Mouse (Mus musculus) fibroblast of lung, adult 2 months (primary cell): ENCODE data around the gene P2rx2.

Source experiments
- DNase-seq: peaks from one replicate; pipeline ENCODE4 v3.0.0-alpha.2; 2011; ENCODE audit warnings: low read depth

The P2rx2 gene

DNA sequence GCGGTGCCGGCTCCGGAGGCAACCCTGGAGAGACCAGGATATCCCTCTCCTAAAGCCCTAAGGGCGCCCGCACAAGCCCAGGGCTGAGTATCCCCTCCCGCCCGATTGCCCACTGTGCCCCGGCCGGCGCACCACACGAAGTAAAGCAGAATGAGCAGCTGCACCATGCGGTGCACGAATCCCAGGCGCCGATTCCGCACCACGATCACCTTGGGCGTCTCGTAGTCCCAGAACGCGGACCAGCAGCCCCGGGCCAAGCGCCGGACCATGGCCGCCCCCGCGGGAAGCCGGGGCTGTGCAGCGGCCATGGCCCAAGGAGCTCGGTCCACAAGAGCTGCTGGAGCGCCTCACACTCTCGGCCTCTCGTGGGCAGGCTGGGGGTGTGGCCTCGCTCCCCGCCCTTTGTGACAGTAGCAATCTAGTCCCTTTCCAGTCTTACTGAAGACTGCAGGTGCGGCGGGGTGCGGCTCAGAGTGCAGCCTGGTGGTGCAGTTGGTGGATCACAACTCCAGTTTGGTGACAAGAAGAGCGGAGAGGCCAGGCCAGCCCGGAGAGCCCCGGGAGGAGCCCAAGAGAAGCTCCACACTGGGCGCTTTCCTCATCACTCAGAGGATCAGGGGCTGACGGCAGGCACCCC, at the start of gene P2rx2:
TSS of gene P2rx2 (minus strand) at position 565 of the 637 bp plus-strand sequence.
- no peak for DNase-seq

DNA sequence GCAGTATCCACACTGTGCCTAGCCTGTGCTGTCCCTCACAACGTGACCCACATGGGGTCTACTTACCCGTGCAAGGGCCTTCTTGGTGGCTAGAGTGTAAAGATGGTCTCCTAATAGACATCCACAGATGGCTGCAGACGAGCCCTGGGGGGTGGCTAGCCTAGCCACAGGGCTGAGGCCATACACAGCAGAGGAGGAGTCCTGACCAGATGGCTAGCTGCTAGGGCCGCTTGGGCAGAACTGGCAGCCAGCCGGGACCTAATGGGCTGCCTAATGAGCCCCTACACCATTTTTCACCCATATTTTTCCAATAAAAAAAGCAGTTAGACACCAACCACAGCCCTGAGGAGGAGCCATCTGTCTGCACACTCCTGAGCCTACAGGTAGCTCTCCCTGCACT, 49.7 kb upstream of the P2rx2 start:
- DNase-seq = no peak

DNA sequence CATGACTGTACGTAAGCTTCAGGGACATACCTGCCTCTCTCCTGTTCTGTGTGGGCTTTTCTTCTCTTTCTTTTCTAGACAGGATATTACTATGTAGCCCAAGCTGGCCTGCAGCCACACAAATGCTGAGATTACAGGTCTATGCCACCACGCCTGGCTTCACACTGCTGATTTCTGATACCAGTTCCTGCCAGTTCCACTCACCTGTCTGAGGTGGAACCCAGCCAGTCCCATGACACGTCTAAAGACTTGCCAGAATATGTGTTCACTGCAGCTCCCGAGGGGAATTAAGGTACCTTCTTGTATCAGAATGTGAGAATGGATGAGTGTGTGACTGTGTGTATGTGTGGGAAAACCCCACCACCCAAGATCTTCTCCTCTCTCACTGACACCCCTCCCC, 47.6 kb upstream of the P2rx2 start:
- no peak for DNase-seq

DNA sequence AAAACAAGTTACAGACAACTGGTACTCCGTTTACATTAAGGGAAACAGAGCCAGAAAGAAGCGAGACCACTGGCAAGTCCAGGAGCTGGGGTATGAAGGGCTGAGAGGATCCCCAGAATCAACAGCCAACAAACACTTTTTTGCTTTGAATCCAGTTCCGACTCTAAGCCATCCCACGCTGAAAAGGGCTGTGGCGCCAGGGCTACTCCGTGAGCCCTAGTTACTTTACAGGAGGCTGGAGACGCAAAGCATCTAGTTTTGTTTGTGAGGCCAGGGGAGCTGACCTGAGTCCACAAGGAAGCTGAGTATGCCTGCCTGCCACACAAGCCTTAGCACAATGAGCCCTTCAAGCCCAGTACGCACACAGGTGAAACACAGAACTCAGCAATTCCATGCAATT, 44.3 kb upstream of the P2rx2 start:
- DNase-seq = no peak

DNA sequence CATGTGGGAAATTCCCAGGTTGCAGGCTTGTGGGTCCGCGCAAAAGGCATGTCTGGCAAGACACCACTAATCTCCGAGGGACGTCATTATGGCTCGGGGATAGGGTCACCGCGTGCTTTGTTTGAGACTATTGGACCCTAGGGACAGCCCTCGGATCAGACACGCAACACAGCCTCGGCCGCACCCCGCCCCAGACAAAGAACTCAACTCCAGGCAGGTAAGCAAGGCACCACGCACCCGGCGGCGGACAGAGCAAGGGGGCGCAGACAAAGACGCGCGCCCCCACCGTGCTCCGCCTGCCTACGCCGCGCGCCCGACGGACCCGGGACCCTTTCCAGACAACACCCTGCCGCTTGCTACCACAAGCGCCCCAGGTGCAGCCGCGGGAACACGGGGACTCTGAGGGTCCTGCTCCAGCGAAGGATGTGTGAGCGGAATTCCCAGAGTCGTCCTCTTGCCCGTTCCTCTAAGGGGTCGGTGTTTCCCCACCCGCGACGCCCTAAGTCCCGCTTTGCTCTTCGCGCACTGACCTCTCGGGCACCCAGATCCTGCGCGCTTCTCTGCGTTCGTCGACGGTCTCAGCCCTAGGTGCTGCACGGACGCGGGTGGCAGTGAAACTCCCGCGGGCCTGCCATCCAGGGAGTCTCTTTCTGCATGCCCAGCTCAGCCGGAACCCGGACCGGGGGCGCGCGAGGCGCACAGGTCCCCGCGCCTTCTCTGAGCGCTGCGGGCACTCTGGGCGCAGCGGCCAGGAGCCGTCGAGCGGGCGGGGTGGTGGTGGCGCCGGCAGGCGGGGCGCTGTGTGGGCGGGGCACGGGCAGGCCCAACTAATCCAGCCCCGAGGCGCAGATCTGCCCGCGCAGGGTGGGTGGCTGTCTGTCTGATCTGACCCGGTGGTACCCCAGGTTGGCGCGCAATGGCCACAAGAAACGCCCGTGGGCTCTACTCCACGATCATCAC, 43.6 kb upstream of the P2rx2 start:
- no peak for DNase-seq

DNA sequence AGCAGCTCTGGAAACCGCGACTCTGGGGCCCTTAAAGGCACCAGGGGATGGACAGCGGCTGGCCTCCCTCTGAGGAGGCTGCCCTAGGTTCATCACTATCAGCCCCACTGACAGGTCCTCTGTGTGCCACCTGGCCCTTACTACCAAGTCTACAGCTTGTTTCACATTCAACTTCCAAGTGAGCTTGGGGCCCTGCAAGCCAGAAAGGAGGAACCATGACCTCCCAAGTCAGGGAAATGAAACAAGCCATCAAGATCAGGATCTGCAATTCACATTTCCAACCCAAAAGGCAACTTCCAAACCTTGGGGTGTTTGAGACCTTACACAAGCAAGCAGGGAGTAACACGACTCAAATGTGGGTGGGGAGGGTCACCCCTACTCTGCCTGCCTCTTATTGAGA, 42.3 kb upstream of the P2rx2 start:
- DNase-seq = no peak

DNA sequence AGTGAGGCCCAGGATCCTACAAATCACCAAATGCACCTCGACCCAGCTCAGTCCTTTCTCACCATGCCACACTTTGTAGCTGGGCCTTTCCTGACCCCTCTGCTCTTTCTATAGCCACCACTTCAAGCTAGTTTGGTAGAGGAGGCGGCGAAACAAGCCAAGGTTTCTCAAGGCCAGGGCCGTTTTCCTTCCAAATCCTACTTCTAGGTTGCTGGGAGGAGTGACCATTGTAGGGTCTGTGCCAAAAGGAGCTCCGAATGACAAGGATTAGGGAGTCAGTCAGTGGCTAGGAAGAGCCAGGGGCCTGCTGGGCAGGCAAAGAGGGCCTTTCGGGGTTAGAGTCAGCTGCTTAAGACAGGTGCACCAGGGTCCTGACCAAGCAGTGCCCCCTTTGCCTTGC, 41.5 kb upstream of the P2rx2 start:
- DNase-seq = no peak

DNA sequence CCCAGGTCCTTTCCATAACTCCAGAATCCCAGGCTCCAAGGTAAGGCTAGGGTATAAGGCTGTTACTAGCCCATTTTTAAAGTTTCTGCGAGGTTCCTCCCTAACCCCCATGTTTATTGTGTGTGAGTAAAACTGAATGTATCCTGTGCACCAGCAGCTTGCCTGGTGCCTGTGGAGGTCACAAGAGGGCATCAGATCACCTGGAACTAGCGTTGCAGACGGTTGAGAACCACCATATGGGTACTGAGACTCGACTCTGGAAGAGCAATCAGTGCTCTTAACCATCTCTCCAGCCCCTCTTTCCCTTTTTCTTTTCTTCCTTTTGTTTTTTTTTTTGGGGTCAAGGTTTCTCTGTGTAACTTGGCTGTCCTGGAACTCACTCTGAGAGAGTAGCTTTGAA, 36.8 kb upstream of the P2rx2 start:
- DNase-seq = no peak

DNA sequence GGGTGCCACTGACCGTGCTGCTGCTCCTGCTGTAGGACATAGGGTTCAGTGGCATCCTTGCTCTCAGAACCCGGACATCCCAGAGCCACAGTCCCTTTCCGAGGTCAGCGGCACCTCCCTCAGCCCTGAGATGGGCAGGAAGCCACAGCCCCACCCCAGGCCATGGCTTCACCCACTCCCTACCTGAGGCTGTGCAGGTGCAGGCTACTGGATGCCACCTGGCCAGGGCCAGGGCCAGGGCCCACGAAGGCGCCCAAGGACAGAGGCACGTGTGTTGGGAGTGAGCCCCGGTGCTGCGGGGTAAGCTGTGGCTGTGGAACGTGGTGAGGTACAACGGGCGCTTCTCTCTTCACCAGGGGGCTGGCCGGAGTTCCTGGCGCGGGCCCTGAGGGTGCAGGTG, 36.1 kb upstream of the P2rx2 start:
- DNase-seq = no peak

DNA sequence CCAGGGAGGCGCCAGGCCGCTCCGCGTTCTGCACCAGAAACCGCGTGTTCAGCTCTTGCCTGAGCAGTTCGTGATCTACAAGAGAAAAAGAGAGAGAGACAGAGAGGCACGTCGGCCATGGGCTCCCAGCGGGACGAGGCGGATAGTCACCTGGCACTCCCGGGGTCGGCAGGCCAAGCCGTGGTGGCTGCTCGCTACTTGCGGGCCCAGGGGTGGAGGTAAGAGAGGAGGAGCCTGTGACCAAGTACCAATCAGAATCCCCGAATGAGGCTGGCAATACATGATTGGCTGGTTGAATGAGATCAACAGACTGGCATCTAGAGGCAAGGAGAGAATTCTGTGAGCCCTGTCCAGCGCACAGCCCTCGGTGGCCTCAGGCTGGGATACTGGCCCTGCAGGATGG, 35.2 kb upstream of the P2rx2 start:
- no peak for DNase-seq

DNA sequence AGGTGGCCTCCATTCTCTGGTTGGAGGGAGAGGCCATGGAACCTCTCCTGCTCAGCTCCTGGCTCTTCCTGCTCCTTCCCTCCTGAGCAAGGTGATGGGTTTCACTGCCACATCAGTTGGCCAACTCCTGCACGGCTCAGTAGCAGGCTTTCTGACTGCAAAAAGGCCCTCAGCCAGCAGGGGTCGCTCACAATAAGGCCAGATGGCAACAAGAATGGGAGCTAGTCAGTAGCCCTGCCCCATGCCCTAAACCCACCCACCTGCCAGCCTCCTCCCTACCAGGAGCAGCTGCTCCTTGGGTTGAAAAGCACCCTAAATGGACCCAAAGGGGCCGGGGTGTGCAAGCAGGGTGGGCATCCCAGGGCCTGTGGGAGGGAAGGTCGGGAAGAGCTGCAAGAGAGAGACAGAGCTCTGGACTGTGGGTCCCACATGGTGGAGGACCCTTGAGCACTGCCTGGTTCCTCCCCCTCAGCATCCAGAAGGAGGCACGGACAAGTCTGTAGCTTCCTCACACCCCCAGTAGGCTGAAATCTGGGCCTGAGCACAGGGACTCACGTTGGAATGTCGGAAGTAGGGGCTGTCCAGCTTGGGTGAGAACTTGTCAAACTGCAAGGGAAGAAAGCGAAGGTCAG, 33.9 kb upstream of the P2rx2 start:
- DNase-seq = no peak

DNA sequence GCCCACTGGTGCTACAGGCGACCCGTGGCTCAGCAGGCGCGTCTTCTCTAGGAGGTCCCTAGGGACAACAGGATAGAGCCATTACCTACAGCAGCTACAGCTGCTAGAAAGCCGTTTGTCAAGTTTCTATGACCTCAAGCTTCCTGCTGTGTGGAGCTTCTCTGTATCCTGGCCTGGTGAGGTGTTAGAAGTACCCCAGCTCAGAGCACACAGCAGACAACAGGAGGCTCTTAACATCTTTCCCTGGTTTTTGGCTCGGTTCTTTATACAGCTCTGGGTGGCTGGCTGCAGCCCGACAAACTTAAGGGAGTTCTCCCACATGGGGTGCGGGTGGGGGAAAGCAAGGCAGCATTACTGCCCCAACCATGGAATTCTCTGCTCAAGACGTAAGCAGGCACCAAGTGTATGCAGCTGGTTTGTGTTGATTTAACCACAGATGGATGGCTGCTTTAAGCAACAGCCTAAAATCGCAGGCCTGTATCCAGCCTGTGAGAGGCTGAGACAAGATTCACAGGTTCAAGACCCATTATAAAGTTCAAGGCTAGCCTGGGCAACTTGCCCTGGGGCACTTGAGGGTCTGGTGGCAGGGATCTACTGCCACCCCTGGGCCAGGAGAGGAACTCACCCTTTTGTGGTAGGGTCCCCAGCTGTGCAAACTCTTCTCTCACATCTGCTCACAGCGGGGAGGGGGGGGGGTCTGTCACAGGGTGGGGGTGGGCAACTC, 21.0 kb upstream of the P2rx2 start:
- DNase-seq = no peak

DNA sequence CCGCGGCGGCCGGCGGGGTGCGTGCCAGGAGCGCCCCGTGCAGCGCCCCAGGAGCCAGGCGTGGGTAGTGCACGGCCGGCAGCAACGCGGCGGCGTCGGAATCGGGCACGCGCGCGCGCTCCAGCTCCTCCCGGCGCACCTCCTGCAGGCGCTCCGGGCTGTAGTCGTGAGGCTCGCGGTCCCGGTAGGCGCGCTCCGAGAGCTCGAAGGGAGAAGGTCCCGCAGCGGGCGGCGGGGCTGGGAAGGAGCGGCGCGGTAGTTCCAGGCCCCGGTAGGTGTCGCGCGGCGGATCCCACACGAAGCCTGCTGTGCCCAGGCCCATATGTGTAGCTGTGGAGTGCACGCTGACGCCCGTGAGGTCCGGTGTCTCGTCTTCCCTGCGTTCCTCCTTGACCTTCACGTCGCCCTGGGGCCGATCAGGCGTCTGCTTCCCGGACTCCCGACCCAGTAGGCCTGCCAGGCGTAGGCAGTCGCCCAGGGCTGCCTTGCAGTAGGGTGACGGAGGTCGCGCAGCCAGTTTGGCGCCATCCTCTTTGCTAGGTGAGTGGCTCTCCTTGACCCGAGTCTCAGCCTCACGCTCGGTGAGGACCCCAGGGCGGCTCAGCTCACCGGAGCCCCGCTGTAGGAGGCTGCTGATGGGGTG, 20.3 kb upstream of the P2rx2 start:
- DNase-seq = no peak

DNA sequence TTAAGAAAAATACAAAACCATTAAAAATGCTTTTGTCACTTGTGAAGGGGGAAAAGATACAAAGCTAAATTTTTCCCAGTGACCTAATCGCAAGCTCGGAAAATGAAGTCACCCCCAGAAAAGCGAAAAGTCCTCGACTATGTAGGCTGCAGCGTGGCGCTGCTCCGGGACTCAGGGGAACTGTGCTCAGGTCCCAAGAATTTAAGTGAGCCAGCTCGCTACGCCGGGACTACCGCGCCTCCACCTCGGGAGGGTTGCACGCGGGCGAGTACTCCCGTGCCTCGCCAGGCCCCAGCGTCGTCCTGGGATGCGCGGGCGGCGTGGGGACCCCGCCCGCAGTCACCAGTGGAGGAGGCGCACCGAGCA, 19.8 kb upstream of the P2rx2 start:
- DNase-seq = no peak

DNA sequence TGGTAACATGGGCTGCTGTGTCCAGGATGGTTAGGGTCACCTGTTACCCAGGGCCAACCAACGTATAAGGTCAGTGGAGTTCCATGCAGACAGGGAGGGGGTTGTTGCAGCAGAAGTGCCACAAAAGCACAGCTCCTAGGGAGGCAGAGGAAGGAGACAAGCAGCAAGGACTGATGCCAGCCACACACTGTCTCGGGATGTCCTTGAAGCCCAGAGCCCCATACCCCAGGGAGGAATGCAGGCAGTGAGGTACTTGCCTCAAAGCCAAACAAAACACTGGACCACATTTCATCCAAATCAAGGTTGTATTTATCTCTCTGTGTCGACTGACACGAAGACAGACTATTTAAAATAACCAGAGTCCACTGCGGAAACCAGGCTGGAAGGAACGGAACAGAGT, 18.5 kb upstream of the P2rx2 start:
- DNase-seq = no peak

DNA sequence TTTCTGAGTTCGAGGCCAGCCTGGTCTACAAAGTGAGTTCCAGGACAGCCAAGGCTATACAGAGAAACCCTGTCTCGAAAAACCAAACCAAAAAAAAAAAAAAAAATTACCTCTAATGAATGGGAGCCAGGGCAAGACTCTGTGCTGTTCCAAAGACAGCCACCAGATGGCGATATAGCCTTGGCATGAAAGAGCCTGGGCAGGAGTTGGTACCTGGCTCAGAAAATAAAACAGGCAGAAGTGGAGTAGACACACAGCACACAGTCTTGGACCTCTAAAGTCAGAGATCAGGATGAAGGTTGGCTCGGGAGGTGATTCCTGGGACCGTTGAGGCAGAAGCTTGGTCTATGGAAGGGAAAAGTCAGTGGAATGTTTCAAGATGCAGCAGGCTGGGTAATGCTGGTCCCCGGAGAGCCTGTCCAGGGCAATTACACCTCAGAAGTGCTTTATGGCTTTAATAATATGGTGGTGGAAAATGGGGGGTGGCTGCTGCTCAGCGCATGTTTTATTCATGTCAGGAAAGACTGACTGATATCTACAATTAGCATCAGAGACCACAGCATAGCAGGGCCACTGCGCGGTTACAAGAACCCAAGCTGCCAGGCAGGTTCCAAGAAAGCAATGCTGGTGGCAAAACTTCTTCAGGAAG, 14.6 kb upstream of the P2rx2 start:
- DNase-seq = peak; percentile 58

DNA sequence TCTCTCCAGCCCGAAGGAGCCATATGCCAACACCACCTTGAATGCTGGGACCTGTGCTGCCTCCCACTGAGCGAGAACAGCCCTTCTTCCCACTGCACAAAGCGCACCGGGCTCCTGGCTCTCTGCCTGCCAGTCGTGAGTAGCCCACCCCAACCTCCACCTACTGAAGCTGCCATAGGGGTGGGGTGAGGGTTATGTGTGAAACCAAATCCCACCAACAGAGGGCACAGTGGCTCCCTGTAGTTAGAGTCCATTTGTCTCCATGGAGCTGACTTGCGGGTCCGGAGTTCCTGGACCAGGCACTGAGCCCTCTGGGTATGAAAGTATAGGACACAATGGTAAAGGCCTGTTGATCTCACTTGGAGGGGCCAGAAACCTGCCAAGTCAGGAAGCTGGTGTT, 11.7 kb upstream of the P2rx2 start:
- no peak for DNase-seq

DNA sequence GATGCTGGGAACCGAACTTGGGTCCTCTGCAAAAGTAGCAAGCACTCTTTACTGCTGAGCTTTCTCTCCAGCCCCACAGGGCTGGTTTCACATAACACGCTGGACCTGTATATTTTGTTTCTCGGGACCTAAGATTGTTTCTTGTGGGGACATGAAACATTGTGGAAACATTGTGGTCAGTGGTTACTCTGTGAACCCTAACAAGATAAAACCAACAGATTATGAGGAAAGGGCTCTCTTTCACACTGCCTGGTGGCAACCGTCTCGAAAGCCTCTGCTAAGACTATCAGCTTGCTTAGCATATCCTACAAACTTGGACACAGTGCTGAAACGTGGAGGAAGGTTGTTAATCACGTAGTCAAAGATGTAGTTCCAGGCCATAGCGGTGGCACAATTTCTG, 4.0 kb upstream of the P2rx2 start:
- no peak for DNase-seq

DNA sequence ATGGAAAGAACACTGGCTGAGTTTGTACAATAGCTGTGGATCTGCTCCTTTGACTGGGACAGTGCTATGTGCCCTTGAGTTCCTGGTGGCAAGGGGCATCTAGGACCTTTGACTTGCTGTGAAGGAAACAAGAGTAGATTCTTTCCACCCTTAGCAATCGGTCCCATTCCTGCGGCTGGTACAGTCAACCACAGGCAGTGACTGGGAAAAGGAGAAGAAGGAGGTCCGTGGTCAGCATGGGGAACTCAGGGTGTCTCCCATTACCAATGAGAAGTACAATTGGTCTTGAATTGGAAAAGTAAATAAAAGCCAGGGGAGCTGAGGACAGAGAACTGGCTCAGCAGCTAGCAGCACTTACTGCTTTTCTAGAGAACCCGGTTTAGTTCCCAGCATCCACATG, 2.5 kb upstream of the P2rx2 start:
- no peak for DNase-seq

DNA sequence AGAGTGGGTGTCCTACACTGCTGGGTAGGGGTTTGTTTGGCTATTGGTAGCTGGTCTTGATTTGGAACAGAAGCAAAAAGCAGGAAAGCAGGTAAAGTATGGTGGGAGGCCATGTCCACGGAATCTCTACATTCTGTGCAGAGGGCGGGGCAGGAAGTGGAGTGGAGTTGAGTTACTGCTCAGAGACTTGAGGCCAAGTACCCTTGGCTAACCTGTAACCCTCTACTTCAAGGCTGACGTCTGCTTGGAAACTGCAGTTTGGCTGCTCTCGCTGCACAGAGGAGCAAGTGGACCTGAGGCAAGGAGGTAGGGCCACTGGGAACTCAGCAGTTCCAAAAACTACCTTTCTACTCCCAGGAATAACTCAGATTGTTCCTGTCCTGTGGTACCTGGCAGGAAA, 1.5 kb upstream of the P2rx2 start, which contains the start of gene Lrcol1:
TSS of gene Lrcol1 (plus strand) at position 207 of the 400 bp plus-strand sequence.
- no peak for DNase-seq

DNA sequence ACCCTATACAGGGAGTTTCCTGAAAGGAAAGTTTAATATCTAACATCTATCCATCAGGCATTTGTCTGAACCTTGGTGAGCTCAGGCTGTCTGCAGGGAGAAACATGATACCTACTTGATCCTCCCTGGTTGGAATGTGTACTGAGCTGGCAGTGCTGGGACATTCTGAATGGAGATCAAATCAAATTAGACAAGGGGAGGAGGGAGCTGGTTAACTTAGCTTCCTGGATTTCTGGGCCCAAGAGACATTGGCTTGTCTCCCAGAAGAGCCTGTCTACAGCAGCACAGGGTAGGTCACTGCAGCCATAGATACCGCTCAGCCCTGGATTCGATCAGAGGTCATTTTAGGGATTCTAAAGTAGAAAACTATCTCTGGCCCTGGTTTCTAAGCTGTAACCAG, 4.2 kb downstream of the P2rx2 start:
- DNase-seq = no peak
